Mouse (Mus musculus) duodenum, adult 2 months (tissue): ENCODE measurements around the gene Nt5c2. TPM values are rescaled to one million over a fixed set of nuclear protein-coding genes. Genes with fewer than 3 reads are reported as not detected.

Experiments used
- polyA plus RNA-seq: library from polyadenylated mRNA; depleted of rRNA; stranded (reverse); fragments of >200 nt; gene quantifications from 2 replicates; pipeline ENCODE4 v1.2.3, GENCODE M21; 2012; ENCODE audit warnings: low replicate concordance; rRNA removed

Nt5c2 gene
- polyA plus RNA-seq = 4.3 and 8.1 TPM in 2 replicates

DNA sequence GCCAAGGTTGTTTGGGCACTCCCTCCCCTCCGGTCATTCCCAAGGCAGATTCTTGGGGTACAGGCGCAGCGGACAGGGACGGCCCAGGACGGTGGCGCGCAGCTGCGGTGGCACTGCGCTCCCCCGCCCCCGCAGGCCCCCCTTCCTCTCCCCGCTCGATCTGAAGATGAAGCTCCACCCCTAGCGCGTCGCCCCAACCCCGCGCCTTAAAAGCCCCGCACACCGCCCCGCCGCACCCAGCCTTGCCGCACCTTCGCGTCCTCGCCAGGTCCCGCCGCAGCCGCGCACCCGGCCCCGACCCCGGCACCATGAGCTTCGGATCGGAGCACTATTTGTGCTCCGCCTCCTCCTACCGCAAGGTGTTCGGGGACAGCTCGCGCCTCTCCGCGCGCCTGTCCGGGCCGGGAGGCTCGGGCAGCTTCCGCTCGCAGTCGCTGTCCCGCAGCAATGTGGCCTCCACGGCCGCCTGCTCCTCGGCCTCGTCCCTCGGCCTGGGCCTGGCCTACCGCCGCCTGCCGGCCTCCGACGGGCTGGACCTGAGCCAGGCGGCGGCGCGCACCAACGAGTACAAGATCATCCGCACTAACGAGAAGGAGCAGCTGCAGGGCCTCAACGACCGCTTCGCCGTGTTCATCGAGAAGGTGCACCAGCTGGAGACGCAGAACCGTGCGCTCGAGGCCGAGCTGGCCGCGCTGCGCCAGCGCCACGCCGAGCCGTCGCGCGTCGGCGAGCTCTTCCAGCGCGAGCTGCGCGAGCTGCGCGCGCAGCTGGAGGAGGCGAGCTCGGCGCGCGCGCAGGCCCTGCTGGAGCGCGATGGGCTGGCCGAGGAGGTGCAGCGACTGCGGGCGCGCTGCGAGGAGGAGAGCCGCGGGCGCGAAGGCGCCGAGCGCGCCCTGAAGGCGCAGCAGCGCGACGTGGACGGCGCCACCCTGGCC is at the start of gene Nt5c2, which contains the start of gene Ina:
Gene Nt5c2 (minus strand): TSS at position 707 of the 935 bp plus-strand sequence.
Gene Ina (plus strand): TSS at position 252 of the 935 bp plus-strand sequence.

DNA sequence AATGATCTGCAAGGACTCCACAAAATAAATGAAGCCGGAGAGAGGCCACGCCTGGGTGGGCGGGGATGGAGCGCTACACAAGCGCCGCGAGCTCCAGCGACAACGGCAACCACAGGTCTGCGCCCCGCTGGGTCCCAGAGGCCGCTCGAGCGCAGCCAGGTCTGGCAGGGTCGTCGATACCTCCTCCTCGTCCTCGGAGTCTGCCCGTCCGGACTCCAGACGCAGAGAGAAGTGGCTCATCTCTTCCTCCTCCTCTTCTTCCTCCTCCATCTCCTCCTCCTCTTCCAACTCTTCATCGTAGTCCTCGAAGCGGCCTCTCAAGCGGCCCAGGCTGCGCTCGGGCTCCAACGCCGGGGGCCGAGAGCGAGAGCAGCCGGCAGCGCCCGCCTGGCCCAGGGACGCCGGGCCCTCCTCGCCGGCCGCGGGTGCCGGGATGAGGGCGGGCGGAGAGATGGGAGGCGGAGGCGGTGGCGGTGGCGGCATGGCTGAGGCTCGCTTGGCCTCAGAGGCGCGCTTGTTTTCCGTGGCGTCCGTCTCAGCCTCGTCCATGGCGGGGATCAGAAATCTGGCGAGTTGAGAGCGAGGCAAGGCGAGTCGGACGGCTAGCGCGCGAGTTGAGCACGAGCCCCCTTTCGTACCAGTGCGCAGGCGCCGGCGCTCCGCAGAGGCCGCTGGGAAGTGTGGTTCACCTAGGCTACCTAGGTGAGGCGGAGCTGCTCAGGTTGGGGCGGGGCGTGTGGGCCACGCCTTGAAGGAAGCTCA is 35.5 kb upstream of the Nt5c2 start, which contains the start of gene Pcgf6:
Gene Pcgf6 (minus strand): TSS at position 636 of the 762 bp plus-strand sequence.

Other genes with a start within 250 kb of the Nt5c2 start
- 0.19 and 0.52 TPM in 2 replicates for gene Ina, start 455 bp downstream of the Nt5c2 start, polyA plus RNA-seq
- gene Pcgf6, start 35.8 kb upstream of the Nt5c2 start, polyA plus RNA-seq = 5.4 and 6.8 TPM in 2 replicates
- gene Taf5, start 52.6 kb upstream of the Nt5c2 start, polyA plus RNA-seq = 2.0 and 3.0 TPM in 2 replicates
- 24.7 and 31.2 TPM in 2 replicates for gene Usmg5, start 75.5 kb upstream of the Nt5c2 start, polyA plus RNA-seq
- gene Pdcd11, start 75.6 kb upstream of the Nt5c2 start, polyA plus RNA-seq = 3.6 and 3.7 TPM in 2 replicates
- 3.5 and 5.9 TPM in 2 replicates for gene Calhm2, start 123.1 kb upstream of the Nt5c2 start, polyA plus RNA-seq
- gene Calhm1, start 129.1 kb upstream of the Nt5c2 start, polyA plus RNA-seq = not detected in 2 replicates
- gene Calhm3, start 142.6 kb upstream of the Nt5c2 start, polyA plus RNA-seq = not detected in 2 replicates
- gene Neurl1a, start 163.7 kb upstream of the Nt5c2 start, polyA plus RNA-seq = 3.6 and 5.0 TPM in 2 replicates